Mouse (Mus musculus) liver, embryonic 14.5 days (tissue): ENCODE data around the gene Qtrt1. TPM values are rescaled to one million over a fixed set of nuclear protein-coding genes. Genes with fewer than 3 reads are reported as not detected.

Source experiments
- ATAC-seq: fragments of 200-750 bp; cut with Nextera tagmentation; 2 replicates; pipeline ENCODE4 v1.8.0; 2017; ENCODE audit warnings: moderate number of reproducible peaks, mild to moderate bottlenecking, moderate library complexity; ENCODE audit not compliant: insufficient read depth
- DNase-seq, 3 experiments: peaks; one replicate each; pipeline ENCODE4 v3.0.0-alpha.2; 2012 to 2013; ENCODE audit warnings: low read depth in 3 of 3, low spot score in 3 of 3
- H3K27ac ChIP-seq: fragments of 300-500 bp; sonication (generic); 2 replicates; pipeline ENCODE4 v1.5.1; 2014; ENCODE audit warnings: moderate library complexity, mild to moderate bottlenecking, control low read depth, inconsistent platforms
- H3K27me3 ChIP-seq: fragments of 300-500 bp; sonication (generic); 2 replicates; pipeline ENCODE4 v1.6.1; 2014; ENCODE audit warnings: mild to moderate bottlenecking, low read length, moderate library complexity; ENCODE audit not compliant: control insufficient read depth, insufficient read depth
- H3K36me3 ChIP-seq: fragments of 300-500 bp; sonication (generic); replicated peaks from 2 replicates; pipeline ENCODE4 v1.6.1; 2014; ENCODE audit warnings: low read depth; ENCODE audit not compliant: control insufficient read depth, insufficient read depth
- H3K4me1 ChIP-seq, 2 experiments: fragments of 200-500 bp in 1 of 2; fragments of 300-500 bp in 1 of 2; sonication (generic) in 1 of 2; replicated peaks; 2 replicates each; pipeline ENCODE4 v1.6.1; 2012 to 2014; ENCODE audit warnings: antibody characterized with exemption in 1 of 2, inconsistent platforms in 1 of 2, low read length in 1 of 2; ENCODE audit not compliant: control insufficient read depth in 2 of 2, insufficient read depth in 2 of 2
- H3K4me2 ChIP-seq: fragments of 300-500 bp; sonication (generic); 2 replicates; pipeline ENCODE4 v1.6.1; 2014; ENCODE audit warnings: low read depth, mild to moderate bottlenecking, control low read depth, moderate library complexity
- H3K4me3 ChIP-seq, 2 experiments: fragments of 200-500 bp in 1 of 2; fragments of 300-500 bp in 1 of 2; sonication (generic) in 1 of 2; 2 replicates each; pipeline ENCODE4 v1.5.1; 2012 to 2014; ENCODE audit warnings: low read depth in 2 of 2, low read length in 2 of 2, mild to moderate bottlenecking in 2 of 2, control low read depth in 1 of 2, inconsistent platforms in 1 of 2, moderate library complexity in 1 of 2; ENCODE audit not compliant: insufficient read depth in 1 of 2
- H3K9ac ChIP-seq: fragments of 300-500 bp; sonication (generic); replicated peaks from 2 replicates; pipeline ENCODE4 v1.6.1; 2014; ENCODE audit warnings: mild to moderate bottlenecking, control low read depth, moderate library complexity
- H3K9me3 ChIP-seq: fragments of 300-500 bp; sonication (generic); 2 replicates; pipeline ENCODE4 v1.6.1; 2016; ENCODE audit warnings: low read length, mixed read lengths; ENCODE audit not compliant: control insufficient read depth
- CTCF ChIP-seq: IDR thresholded peaks from 2 replicates; pipeline ENCODE4 v1.5.1; 2016; ENCODE audit warnings: antibody characterized with exemption, low read depth, control low read depth
- EP300 ChIP-seq: IDR thresholded peaks from 2 replicates; pipeline ENCODE4 v1.6.1; 2016; ENCODE audit warnings: antibody characterized with exemption, low read depth
- WGBS: fragments of 180-500 bp; shearing (Covaris S2); extraction: QIAGEN DNeasy Blood & Tissue Kit; methylation state at CpG from one replicate; pipeline ENCODE4 v1.1.7; 2014; ENCODE audit not compliant: insufficient replicate concordance; 5-methylcytosine and 5-hydroxymethylcytosine counted together
- polyA plus RNA-seq, 2 experiments: library from polyadenylated mRNA; depleted of rRNA in 1 of 2; stranded (reverse) in 1 of 2; unstranded in 1 of 2; fragments of >200 nt; fragmentation: Nextera tagmentation in 1 of 2; extraction: Ambion mirVana in 1 of 2; gene quantifications; 2 replicates each; pipeline versions ENCODE4 v1.2.1 to v1.2.3; 2012 to 2014

The Qtrt1 gene
- polyA plus RNA-seq, 2 experiments, result 20.0 to 25.4 TPM

DNA sequence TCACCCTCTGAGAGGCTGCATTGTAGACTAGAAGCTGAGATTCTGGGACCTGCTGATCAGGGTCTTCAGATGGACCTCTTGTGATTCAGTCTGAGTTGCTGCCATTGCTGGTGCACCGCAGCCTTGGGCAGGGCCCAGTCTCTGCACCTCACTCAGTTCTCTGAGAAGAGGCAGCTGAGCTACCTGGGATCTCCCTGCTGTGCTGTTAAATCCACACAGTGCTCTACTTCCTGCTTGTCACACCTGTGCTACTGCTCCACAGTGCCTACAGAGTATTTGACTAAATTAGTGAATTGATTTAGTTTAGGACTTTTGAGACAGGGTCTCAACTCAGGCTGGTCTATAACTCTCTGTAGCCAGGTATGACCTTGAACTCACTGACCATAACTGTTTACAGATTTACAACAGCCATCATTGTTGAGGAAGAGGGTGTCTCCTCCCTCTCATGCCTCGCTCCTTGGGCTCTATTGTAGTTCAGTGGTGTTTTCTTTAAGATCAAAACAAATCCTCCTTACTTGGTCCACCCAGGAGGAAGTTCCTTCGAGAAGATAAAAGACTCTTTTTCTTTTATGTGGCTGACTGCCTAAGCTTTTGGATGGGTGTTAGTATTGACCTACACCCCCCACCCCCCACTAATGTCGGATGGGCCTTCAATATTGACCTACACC, 43.6 kb downstream of the Qtrt1 start:
- Histone ChIP-seq H3K4me3 (no peak overlapping the region), H3K27ac (no peak overlapping the region), H3K4me2 (no peak overlapping the region), H3K36me3 (peaks cover 11% of the 10 kb centered on the region), H3K9me3 (no peaks in the 10 kb centered on the region), H3K9ac (no peak overlapping the region), H3K4me1 (peaks cover 9 to 33% of the 10 kb centered on the region in 2 experiments), H3K27me3 (no peaks in the 10 kb centered on the region)
- no peak for TF ChIP-seq CTCF
- DNase-seq (no peak), ATAC-seq (no peak)
- 43% methylated on average over 4 of the region's 4 CpGs for WGBS

DNA sequence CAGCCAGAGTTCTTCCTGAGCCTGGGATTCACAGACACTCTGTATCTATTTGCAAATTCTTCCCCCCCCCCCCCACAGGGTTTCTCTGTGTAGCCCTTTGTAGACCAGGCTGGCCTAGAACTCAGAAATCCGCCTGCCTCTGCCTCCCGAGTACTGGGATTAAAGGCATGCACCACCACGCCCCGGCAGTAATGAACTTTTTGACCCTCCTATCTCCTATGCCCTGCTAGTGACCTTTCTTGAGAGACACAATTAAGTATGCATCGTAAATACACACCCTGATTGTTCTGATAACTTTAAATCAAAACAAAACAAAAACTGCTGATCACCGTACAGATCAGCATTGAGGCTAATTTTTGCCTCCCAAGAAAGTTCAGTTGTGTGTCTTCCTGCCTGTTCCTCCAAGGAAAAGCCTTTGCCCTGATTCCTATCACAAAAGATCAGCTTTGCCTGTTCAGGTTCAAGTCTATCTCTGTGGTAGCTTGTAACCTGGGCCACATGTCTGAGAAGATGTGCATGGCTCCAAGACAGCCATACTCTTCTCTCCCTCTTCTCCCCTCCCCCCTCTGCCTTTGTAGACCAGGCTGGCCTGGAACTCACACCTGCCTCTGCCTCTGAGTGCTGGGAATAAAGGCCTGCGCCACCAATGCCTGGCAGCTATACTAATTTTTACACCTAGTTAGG, 44.8 kb downstream of the Qtrt1 start:
- no peak for TF ChIP-seq CTCF
- TF ChIP-seq EP300, result no peak
- Histone ChIP-seq H3K27me3 (no peaks in the 10 kb centered on the region), H3K9ac (no peak overlapping the region), H3K4me3 (no peak overlapping the region), H3K4me2 (no peak overlapping the region), H3K4me1 (peaks cover 8 to 24% of the 10 kb centered on the region in 2 experiments), H3K27ac (no peak overlapping the region), H3K36me3 (peaks cover 11% of the 10 kb centered on the region), H3K9me3 (no peaks in the 10 kb centered on the region)
- DNase-seq, result no peak
- 70% methylated on average over 7 of the region's 7 CpGs for WGBS
- no peak for ATAC-seq

DNA sequence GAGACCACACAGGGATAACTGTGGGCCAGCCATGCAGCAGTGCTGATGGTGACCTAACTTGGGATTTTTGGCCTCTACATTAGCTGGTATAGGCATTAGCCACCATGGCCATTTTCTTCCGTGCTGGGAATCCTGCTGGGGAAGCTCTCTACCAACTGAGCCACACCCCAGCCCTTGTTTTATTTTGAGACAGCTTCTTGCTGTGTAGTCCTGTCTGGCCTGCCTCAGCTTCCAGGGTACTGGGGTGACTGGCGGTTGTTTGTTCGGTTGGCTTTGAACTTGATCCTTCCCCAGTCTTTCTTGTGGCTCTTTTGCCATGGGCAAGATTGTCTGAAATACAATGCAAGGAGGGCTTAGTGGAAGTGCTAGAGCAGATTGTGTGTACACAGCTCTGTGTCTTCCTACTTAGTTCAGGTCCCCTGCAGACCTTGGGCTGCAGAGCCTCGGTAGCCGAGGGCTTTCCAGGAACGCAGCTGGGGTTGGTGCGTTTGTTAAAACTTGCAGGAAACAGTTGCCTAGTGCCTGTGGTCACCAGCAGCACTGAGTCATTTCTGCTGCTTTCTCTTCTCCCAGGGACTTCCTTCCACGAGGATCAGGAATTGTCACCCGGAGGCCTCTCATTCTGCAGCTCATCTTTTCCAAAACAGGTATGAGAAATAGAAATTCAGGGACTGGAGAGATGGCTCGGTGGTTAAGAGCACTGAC, 45.4 kb downstream of the Qtrt1 start:
- H3K4me2 ChIP-seq, result no peak overlapping the region
- ATAC-seq (no peak), DNase-seq (no peak)
- no peak overlapping the region for H3K27ac ChIP-seq
- H3K36me3 ChIP-seq, result peaks cover 11% of the 10 kb centered on the region
- no peak overlapping the region for H3K4me3 ChIP-seq
- H3K4me1 ChIP-seq, result peaks cover under 1 to 17% of the 10 kb centered on the region in 2 experiments; a peak in 2 of 4 replicates
- WGBS, result 59% methylated on average over 10 of the region's 10 CpGs
- H3K9ac ChIP-seq, result no peak overlapping the region
- H3K27me3 ChIP-seq, result no peaks in the 10 kb centered on the region
- TF ChIP-seq CTCF, result no peak
- TF ChIP-seq EP300, result no peak
- H3K9me3 ChIP-seq, result no peaks in the 10 kb centered on the region

DNA sequence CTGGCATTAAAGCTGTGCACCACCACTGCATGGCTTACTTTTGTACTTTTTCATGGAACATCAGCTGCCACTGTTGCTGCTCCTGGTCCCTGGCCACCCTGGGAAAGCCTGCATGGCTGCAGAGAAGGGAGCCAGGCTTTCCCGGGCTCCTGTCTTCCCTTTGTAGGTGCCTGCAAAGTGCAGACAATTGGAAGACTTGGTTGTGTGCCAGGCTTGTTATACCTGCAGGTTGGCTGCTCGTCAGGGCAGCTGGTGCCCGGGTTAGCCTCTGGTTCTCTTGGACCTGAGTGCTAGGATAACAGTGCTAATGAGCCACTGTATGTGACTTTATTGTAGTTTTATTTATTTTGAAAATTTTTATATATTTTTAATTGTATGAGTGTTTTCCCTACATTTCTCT, 47.2 kb downstream of the Qtrt1 start:
- Histone ChIP-seq H3K27me3 (no peaks in the 10 kb centered on the region), H3K4me2 (no peak overlapping the region), H3K9ac (no peak overlapping the region), H3K4me1 (peaks cover 0 to 12% of the 10 kb centered on the region in 2 experiments; a peak in 2 of 4 replicates), H3K36me3 (peaks cover 11% of the 10 kb centered on the region), H3K4me3 (no peak overlapping the region), H3K9me3 (no peaks in the 10 kb centered on the region), H3K27ac (no peak overlapping the region)
- ATAC-seq (no peak), DNase-seq (no peak)
- TF ChIP-seq CTCF, result no peak
- no peak for TF ChIP-seq EP300
- WGBS, result 85% methylated on average over 3 of the region's 3 CpGs

DNA sequence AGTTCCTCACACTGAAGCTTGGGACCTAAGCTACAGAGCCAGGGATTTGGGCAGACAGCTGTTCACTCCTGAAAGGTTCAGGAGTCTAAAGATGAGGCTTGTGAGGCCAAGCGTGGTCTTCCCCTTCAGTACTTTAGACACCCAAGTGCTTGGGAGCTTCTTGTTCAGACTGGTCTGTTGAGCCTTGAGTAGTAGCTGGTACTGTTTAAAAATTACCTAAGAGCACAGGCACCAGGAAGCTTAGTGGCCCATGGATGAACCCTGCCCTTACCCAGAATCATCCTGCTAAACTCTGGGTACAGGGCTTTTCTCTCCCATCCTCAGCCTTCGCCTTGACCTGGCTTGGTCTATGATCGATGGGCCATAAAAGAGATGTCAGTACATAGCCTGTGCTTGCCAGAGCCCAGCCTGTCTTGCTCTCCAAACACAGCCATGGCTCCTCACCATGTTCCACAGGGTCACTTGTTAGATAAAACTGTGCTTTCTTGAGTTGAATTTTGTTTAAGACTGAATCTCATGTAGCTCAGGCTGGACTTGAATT, 48.8 kb downstream of the Qtrt1 start:
- no peak overlapping the region for H3K9ac ChIP-seq
- no peak for TF ChIP-seq EP300
- no peak for TF ChIP-seq CTCF
- H3K27ac ChIP-seq, result no peak overlapping the region
- H3K4me1 ChIP-seq, result peaks cover 0 to 10% of the 10 kb centered on the region in 2 experiments; a peak in 2 of 4 replicates
- DNase-seq, result no peak
- ATAC-seq, result no peak
- H3K4me3 ChIP-seq, result no peak overlapping the region
- H3K36me3 ChIP-seq, result peaks cover 13% of the 10 kb centered on the region
- H3K4me2 ChIP-seq, result no peak overlapping the region
- 94% methylated on average over 3 of the region's 3 CpGs for WGBS
- no peaks in the 10 kb centered on the region for H3K27me3 ChIP-seq
- H3K9me3 ChIP-seq, result no peaks in the 10 kb centered on the region
